Mouse (Mus musculus) myocyte (in vitro differentiated cells): ENCODE measurements around the gene Cad. TPM values are rescaled to one million over a fixed set of nuclear protein-coding genes. Genes with fewer than 3 reads are reported as not detected.
A peak's percentile ranks its signal among the peaks of the same experiment; 100 is the strongest.

Experiments used
- H3K27me3 ChIP-seq: one replicate; pipeline ENCODE4 v1.6.1; 2011; ENCODE audit not compliant: control insufficient read depth, insufficient read depth, insufficient read length
- H3K36me3 ChIP-seq: one replicate; pipeline ENCODE4 v1.6.1; 2011; ENCODE audit not compliant: control insufficient read depth, insufficient read depth
- H3K4me2 ChIP-seq: one replicate; pipeline ENCODE4 v1.6.1; 2011; ENCODE audit warnings: low read depth, control low read depth
- H3K4me3 ChIP-seq: one replicate; pipeline ENCODE4 v1.5.1; 2011; ENCODE audit warnings: mild to moderate bottlenecking, control low read depth, moderate library complexity
- H3K79me2 ChIP-seq: one replicate; pipeline ENCODE4 v1.6.1; 2011; ENCODE audit not compliant: control insufficient read depth, insufficient read depth
- H3ac ChIP-seq: one replicate; pipeline ENCODE4 v1.6.1; 2011; ENCODE audit not compliant: control insufficient read depth, insufficient read length
- CEBPB ChIP-seq: IDR thresholded peaks from 2 replicates; pipeline ENCODE4 v1.6.1; 2011; ENCODE audit warnings: mild to moderate bottlenecking, moderate library complexity; ENCODE audit not compliant: poor library complexity, insufficient read depth, severe bottlenecking
- E2F4 ChIP-seq: IDR thresholded peaks from one replicate; pipeline ENCODE4 v1.6.1; 2011; ENCODE audit warnings: mild to moderate bottlenecking, control low read depth, moderate library complexity; ENCODE audit not compliant: insufficient read depth
- MAX ChIP-seq: IDR thresholded peaks from one replicate; pipeline ENCODE4 v1.6.1; 2011; ENCODE audit warnings: low read depth, mild to moderate bottlenecking, control low read depth
- MYOD1 ChIP-seq, 3 experiments: IDR thresholded peaks; one replicate each; pipeline ENCODE4 v1.6.1; 2011; ENCODE audit warnings: control low read depth in 2 of 3, low read depth in 2 of 3, mild to moderate bottlenecking in 2 of 3, moderate library complexity in 1 of 3; ENCODE audit not compliant: insufficient read length in 2 of 3, control insufficient read depth in 1 of 3
- MYOG ChIP-seq, 3 experiments: IDR thresholded peaks; one replicate each; pipeline ENCODE4 v1.6.1; 2011; ENCODE audit warnings: control low read depth in 2 of 3, low read depth in 2 of 3, mild to moderate bottlenecking in 2 of 3; ENCODE audit not compliant: insufficient read length in 2 of 3, control insufficient read depth in 1 of 3, insufficient read depth in 1 of 3
- POLR2A ChIP-seq: IDR thresholded peaks from one replicate; pipeline ENCODE4 v1.6.1; 2011; ENCODE audit warnings: low read depth, mild to moderate bottlenecking, control low read depth, moderate library complexity; ENCODE audit not compliant: insufficient read length
- POLR2AphosphoS2 ChIP-seq: IDR thresholded peaks from one replicate; pipeline ENCODE4 v1.6.1; 2011; ENCODE audit warnings: low read depth, control low read depth; ENCODE audit not compliant: insufficient read length
- REST ChIP-seq: IDR thresholded peaks from one replicate; pipeline ENCODE4 v1.6.1; 2011; ENCODE audit warnings: mild to moderate bottlenecking, control low read depth, moderate library complexity; ENCODE audit not compliant: insufficient read depth, insufficient read length
- SRF ChIP-seq: IDR thresholded peaks from one replicate; pipeline ENCODE4 v1.6.1; 2011; ENCODE audit warnings: low read depth; ENCODE audit not compliant: control insufficient read depth, insufficient read length
- TCF12 ChIP-seq: IDR thresholded peaks from one replicate; pipeline ENCODE4 v1.6.1; 2011; ENCODE audit warnings: mild to moderate bottlenecking, control low read depth; ENCODE audit not compliant: poor library complexity, insufficient read depth, severe bottlenecking
- TCF3 ChIP-seq: IDR thresholded peaks from one replicate; pipeline ENCODE4 v1.6.1; 2011; ENCODE audit warnings: low read depth, control low read depth; ENCODE audit not compliant: insufficient read length
- USF1 ChIP-seq: IDR thresholded peaks from one replicate; pipeline ENCODE4 v1.6.1; 2011; ENCODE audit warnings: low read depth, mild to moderate bottlenecking, control low read depth, moderate library complexity
- polyA plus RNA-seq: library from polyadenylated mRNA; unstranded; fragments of >200 nt; fragmentation: generic; extraction: Trizol; gene quantifications from one replicate; pipeline ENCODE4 v1.2.1, GENCODE M21; 2012; ENCODE audit warnings: missing spikeins

Gene Cad
- polyA plus RNA-seq, 1 experiment, result 31.5 TPM

DNA sequence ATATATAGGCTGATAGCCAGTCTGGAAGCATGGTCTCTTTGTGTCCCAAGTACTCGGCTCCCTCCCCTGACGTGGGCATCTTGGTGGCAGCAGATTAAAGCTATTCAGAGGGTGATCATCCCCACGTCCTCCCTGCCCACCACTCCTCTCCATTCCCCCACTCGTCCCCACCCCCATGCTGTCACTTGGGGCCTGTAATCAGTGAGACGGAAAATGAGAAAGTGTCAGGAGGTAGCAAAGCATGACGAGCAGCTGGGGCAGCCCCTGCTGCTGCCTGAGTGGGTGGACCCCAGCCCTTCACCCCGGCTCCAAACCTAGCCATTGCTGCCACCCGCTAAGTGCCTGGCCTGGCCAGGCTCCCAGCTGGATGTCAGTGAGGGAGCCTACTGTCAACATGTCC, 29.4 kb downstream of the Cad start:
- no peak for TF ChIP-seq USF1
- no peak for TF ChIP-seq TCF12
- no peak for TF ChIP-seq CEBPB
- TF ChIP-seq MYOG (IDR thresholded peaks at IDR 0.05; ENCODE audit: control insufficient read depth in 1 of 3, insufficient read depth in 1 of 3, insufficient read length in 2 of 3, low read depth in 2 of 3), result no peak
- TF ChIP-seq POLR2A, result no peak
- no peak for TF ChIP-seq REST
- no peak for TF ChIP-seq MYOD1 (IDR thresholded peaks at IDR 0.05; ENCODE audit: control insufficient read depth in 1 of 3, insufficient read length in 2 of 3, low read depth in 2 of 3)
- Histone ChIP-seq H3ac (no peak overlapping the region), H3K4me3 (no peak overlapping the region), H3K36me3 (no peaks in the 10 kb centered on the region), H3K79me2 (no peaks in the 10 kb centered on the region), H3K4me2 (no peak overlapping the region), H3K27me3 (no peaks in the 10 kb centered on the region)

DNA sequence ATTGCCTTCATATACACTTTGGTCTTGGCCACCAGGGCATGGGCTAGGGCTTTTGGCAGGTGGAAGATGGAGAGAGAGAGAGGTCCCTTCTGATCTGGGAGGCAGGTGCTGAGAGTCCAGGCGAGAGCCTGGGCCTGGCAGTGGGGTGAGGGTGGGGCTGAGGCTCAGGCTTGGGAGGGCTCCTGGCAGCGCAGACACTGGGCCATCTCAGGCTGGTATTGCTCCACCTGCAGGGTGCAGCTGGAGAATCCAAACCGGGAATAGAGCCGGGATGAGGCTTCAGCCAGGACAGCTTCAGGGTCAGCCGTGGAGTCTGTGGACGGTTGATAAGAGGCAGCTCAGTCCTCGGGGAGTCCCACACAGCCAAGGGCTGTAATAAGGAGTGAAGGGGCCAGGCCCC, 32.0 kb downstream of the Cad start:
- TF ChIP-seq USF1 (no peak), CEBPB (no peak), MYOG (IDR thresholded peaks at IDR 0.05; ENCODE audit: control insufficient read depth in 1 of 3, insufficient read depth in 1 of 3, insufficient read length in 2 of 3, low read depth in 2 of 3) (no peak), E2F4 (no peak), POLR2A (no peak), TCF12 (no peak), SRF (no peak), MAX (no peak), POLR2AphosphoS2 (no peak), REST (no peak), MYOD1 (IDR thresholded peaks at IDR 0.05; ENCODE audit: control insufficient read depth in 1 of 3, insufficient read length in 2 of 3, low read depth in 2 of 3) (no peak), TCF3 (no peak)
- Histone ChIP-seq H3K27me3 (peaks cover 12% of the 10 kb centered on the region), H3ac (no peak overlapping the region), H3K4me2 (peak overlapping the region; percentile 27), H3K4me3 (no peak overlapping the region), H3K36me3 (no peaks in the 10 kb centered on the region), H3K79me2 (no peaks in the 10 kb centered on the region)

DNA sequence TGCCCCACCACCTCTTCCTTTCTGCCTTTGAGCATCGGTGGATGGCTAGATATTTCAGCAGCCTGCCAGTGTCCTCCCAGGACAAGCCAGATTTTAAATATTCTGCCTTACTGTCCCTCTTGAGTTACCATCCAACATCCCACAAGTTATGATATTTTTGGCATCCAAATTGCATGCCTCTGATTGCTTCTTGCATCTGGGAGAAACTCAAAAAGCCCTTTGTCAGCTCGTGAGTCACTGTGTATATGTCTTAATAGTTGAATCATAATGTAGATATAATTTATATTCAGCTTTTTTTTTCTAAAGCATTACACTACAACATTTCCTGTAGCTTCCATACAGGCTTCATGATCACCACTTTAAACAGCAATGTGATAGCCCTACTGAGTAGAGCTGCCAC, 32.6 kb downstream of the Cad start:
- TF ChIP-seq USF1, result no peak
- TF ChIP-seq TCF3, result no peak
- TF ChIP-seq MAX, result no peak
- TF ChIP-seq REST, result no peak
- TF ChIP-seq E2F4, result no peak
- no peak for TF ChIP-seq MYOD1 (IDR thresholded peaks at IDR 0.05; ENCODE audit: control insufficient read depth in 1 of 3, insufficient read length in 2 of 3, low read depth in 2 of 3)
- Histone ChIP-seq H3K4me3 (no peak overlapping the region), H3K79me2 (no peaks in the 10 kb centered on the region), H3K4me2 (peak overlapping the region; percentile 27), H3K36me3 (no peaks in the 10 kb centered on the region), H3K27me3 (peaks cover 17% of the 10 kb centered on the region), H3ac (no peak overlapping the region)

DNA sequence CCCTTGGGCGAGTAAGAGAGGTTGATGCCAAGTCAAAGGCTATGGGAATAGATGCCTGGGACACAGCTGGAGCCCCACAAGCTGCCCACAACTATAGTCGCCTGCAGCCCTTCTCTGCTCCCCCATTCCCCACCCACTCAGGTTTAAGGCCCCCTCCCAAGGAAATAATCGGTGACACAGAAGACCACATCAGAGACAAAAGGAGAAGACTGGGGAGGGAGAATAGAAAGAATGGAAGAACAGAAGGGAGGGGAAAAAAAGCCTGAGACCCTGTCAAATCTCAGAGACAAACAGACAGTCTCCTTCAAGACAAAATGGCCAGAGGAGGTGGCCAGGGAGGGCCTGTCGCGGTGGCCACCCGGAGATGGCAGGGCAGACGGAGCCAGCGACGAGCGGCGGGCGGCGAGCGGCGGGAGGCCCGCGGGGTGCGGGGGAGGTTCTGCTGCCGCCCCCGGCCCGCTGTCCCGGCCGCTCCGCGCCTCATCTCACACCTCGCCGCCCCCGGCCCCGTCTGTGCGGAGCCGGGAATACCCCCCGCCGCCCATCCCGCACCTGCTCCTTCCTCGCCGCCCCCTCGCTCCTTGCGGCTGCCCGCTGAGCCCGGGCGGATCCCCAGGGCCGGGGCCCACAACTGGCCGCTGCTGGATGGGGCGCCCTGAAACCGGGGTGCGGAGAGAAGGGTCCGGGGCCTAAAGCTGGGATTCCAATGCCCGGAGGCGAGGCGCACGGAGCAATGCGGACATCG, 37.8 kb downstream of the Cad start:
- no peak overlapping the region for H3K4me3 ChIP-seq
- H3K27me3 ChIP-seq, result peaks cover 55% of the 10 kb centered on the region
- H3ac ChIP-seq, result no peak overlapping the region
- H3K79me2 ChIP-seq, result no peaks in the 10 kb centered on the region
- H3K4me2 ChIP-seq, result peak overlapping the region; percentile 78
- TF ChIP-seq E2F4, result no peak
- TF ChIP-seq REST, result no peak
- TF ChIP-seq MYOD1 (IDR thresholded peaks at IDR 0.05; ENCODE audit: control insufficient read depth in 1 of 3, insufficient read length in 2 of 3, low read depth in 2 of 3), result peak in 1 of 3 experiments; percentile 48
- TF ChIP-seq USF1, result no peak
- TF ChIP-seq MYOG (IDR thresholded peaks at IDR 0.05; ENCODE audit: control insufficient read depth in 1 of 3, insufficient read depth in 1 of 3, insufficient read length in 2 of 3, low read depth in 2 of 3), result no peak
- H3K36me3 ChIP-seq, result no peaks in the 10 kb centered on the region
